Mouse (Mus musculus) CH12.LX (cell line): Measurements from ENCODE around the gene Spib. TPM values are rescaled to one million over a fixed set of nuclear protein-coding genes. Genes with fewer than 3 reads are reported as not detected.

Experiments
- DNase-seq: peaks from one replicate; pipeline ENCODE4 v3.0.0-alpha.2; 2013; ENCODE audit errors: extremely low read depth
- H3K27ac ChIP-seq: 2 replicates; pipeline ENCODE4 v1.5.1; 2012; ENCODE audit warnings: low read depth, mild to moderate bottlenecking, control low read depth, moderate library complexity; ENCODE audit not compliant: insufficient read depth
- H3K27me3 ChIP-seq: replicated peaks from 2 replicates; pipeline ENCODE3; 2012; ENCODE audit warnings: inconsistent platforms
- H3K36me3 ChIP-seq, 2 experiments: replicated peaks in 1 of 2; 2 replicates each; pipeline versions ENCODE3 to v1.6.1; 2012; ENCODE audit warnings: inconsistent platforms in 1 of 2, low read length in 1 of 2, mild to moderate bottlenecking in 1 of 2, mixed read lengths in 1 of 2, moderate library complexity in 1 of 2; ENCODE audit not compliant: control insufficient read depth in 1 of 2, insufficient read depth in 1 of 2
- H3K4me1 ChIP-seq, 2 experiments: 2 replicates each; pipeline ENCODE4 v1.6.1; 2012; ENCODE audit warnings: inconsistent platforms in 1 of 2, moderate library complexity in 1 of 2; ENCODE audit not compliant: insufficient read depth in 2 of 2, control insufficient read depth in 1 of 2
- H3K4me2 ChIP-seq: 2 replicates; pipeline ENCODE4 v1.6.1; 2012; ENCODE audit warnings: low read depth, mild to moderate bottlenecking, control low read depth; ENCODE audit not compliant: poor library complexity, insufficient read depth, severe bottlenecking
- H3K4me3 ChIP-seq, 3 experiments: fragments of 150-350 bp in 1 of 3; sonication (generic) in 1 of 3; replicated peaks in 1 of 3; 2 replicates each; pipeline versions ENCODE3 to v1.5.1; 2011 to 2012; ENCODE audit warnings: low read depth in 2 of 3, low read length in 2 of 3, mild to moderate bottlenecking in 2 of 3, moderate library complexity in 2 of 3, control low read depth in 1 of 3, improper control_type of control experiment in 1 of 3, inconsistent platforms in 1 of 3, mixed read lengths in 1 of 3; ENCODE audit not compliant: poor library complexity in 1 of 3
- H3K79me2 ChIP-seq: replicated peaks from 2 replicates; pipeline ENCODE4 v1.6.1; 2012; ENCODE audit warnings: mild to moderate bottlenecking, moderate library complexity; ENCODE audit not compliant: control insufficient read depth, poor library complexity, insufficient read depth, severe bottlenecking; ENCODE audit errors: extremely low read depth
- H3K9ac ChIP-seq: 2 replicates; pipeline ENCODE4 v1.6.1; 2012; ENCODE audit warnings: low read depth, mild to moderate bottlenecking, control low read depth, moderate library complexity; ENCODE audit not compliant: insufficient read depth
- H3K9me3 ChIP-seq: replicated peaks from 2 replicates; pipeline ENCODE3; 2012; ENCODE audit warnings: low read length, inconsistent platforms, mixed read lengths
- BHLHE40 ChIP-seq: IDR thresholded peaks from 2 replicates; pipeline ENCODE4 v1.6.1; 2011; ENCODE audit warnings: mild to moderate bottlenecking, low read depth, low read length, improper control_type of control experiment
- CHD2 ChIP-seq: IDR thresholded peaks from 2 replicates; pipeline ENCODE4 v1.6.1; 2011; ENCODE audit warnings: low read length, improper control_type of control experiment
- CTCF ChIP-seq, 2 experiments: IDR thresholded peaks in 1 of 2; conservative IDR thresholded peaks in 1 of 2; 2 replicates each; pipeline ENCODE4 v1.5.1; 2011 to 2012; ENCODE audit warnings: low read depth in 2 of 2, low read length in 2 of 2, improper control_type of control experiment in 1 of 2, inconsistent platforms in 1 of 2, mild to moderate bottlenecking in 1 of 2, moderate library complexity in 1 of 2
- ELF1 ChIP-seq: IDR thresholded peaks from 2 replicates; pipeline ENCODE4 v1.6.1; 2014; ENCODE audit warnings: low read depth, mild to moderate bottlenecking, inconsistent platforms, low read length, improper control_type of control experiment
- ETS1 ChIP-seq: conservative IDR thresholded peaks from 2 replicates; pipeline ENCODE4 v1.6.1; 2012; ENCODE audit warnings: low read depth, mild to moderate bottlenecking, inconsistent platforms, low read length, improper control_type of control experiment, moderate library complexity
- GABPA ChIP-seq: IDR thresholded peaks from 2 replicates; pipeline ENCODE4 v1.6.1; 2012; ENCODE audit warnings: low read depth, low read length, improper control_type of control experiment, inconsistent platforms; ENCODE audit not compliant: insufficient replicate concordance
- JUN ChIP-seq: IDR thresholded peaks from 2 replicates; pipeline ENCODE4 v1.6.1; 2011; ENCODE audit warnings: low read depth, mild to moderate bottlenecking, low read length, improper control_type of control experiment, moderate library complexity; ENCODE audit not compliant: insufficient read depth
- JUND ChIP-seq: conservative IDR thresholded peaks from 2 replicates; pipeline ENCODE4 v1.6.1; 2011; ENCODE audit warnings: low read depth, low read length, improper control_type of control experiment
- MAZ ChIP-seq: IDR thresholded peaks from 2 replicates; pipeline ENCODE4 v1.6.1; 2012; ENCODE audit warnings: low read depth, mild to moderate bottlenecking, inconsistent platforms, low read length, improper control_type of control experiment, moderate library complexity
- MEF2A ChIP-seq: IDR thresholded peaks from 2 replicates; pipeline ENCODE4 v1.6.1; 2014; ENCODE audit warnings: low read depth, mild to moderate bottlenecking, inconsistent platforms, low read length, improper control_type of control experiment, borderline replicate concordance
- MXI1 ChIP-seq: IDR thresholded peaks from 2 replicates; pipeline ENCODE4 v1.6.1; 2011; ENCODE audit warnings: mild to moderate bottlenecking, low read depth, low read length, improper control_type of control experiment
- MYC ChIP-seq: IDR thresholded peaks from 2 replicates; pipeline ENCODE4 v1.6.1; 2011; ENCODE audit warnings: low read depth, mild to moderate bottlenecking, improper control_type of control experiment, low read length
- NRF1 ChIP-seq: IDR thresholded peaks from 2 replicates; pipeline ENCODE4 v1.6.1; 2014; ENCODE audit warnings: low read depth, mild to moderate bottlenecking, inconsistent platforms, low read length, improper control_type of control experiment, moderate library complexity
- PAX5 ChIP-seq: IDR thresholded peaks from 2 replicates; pipeline ENCODE4 v1.6.1; 2012; ENCODE audit warnings: low read length, inconsistent platforms, mixed read lengths
- POLR2A ChIP-seq: IDR thresholded peaks from 2 replicates; pipeline ENCODE4 v1.6.1; 2011; ENCODE audit warnings: low read depth, mild to moderate bottlenecking, improper control_type of control experiment, low read length
- RCOR1 ChIP-seq: conservative IDR thresholded peaks from 2 replicates; pipeline ENCODE4 v1.6.1; 2012; ENCODE audit warnings: low read depth, mild to moderate bottlenecking, inconsistent platforms, low read length, improper control_type of control experiment
- SMC3 ChIP-seq: IDR thresholded peaks from 2 replicates; pipeline ENCODE4 v1.6.1; 2011; ENCODE audit warnings: low read depth, low read length, improper control_type of control experiment
- UBTF ChIP-seq: IDR thresholded peaks from 2 replicates; pipeline ENCODE4 v1.6.1; 2012; ENCODE audit warnings: low read depth, mild to moderate bottlenecking, inconsistent platforms, low read length, improper control_type of control experiment, moderate library complexity
- USF1 ChIP-seq: IDR thresholded peaks from 2 replicates; pipeline ENCODE4 v1.6.1; 2014; ENCODE audit warnings: low read depth, mild to moderate bottlenecking, inconsistent platforms, low read length, improper control_type of control experiment
- ZKSCAN1 ChIP-seq: IDR thresholded peaks from 2 replicates; pipeline ENCODE4 v1.6.1; 2012; ENCODE audit warnings: low read depth, inconsistent platforms, low read length, improper control_type of control experiment, borderline replicate concordance
- ZMIZ1 ChIP-seq: IDR thresholded peaks from 2 replicates; pipeline ENCODE4 v1.6.1; 2012; ENCODE audit warnings: low read depth, mild to moderate bottlenecking, inconsistent platforms, low read length, improper control_type of control experiment
- dilution Hi-C: fragments of 300-500 bp; cut with MboI; formaldehyde crosslinking; loops from 2 replicates; pipeline ENCODE4 v1.14.3; 2020; ENCODE audit warnings: low sequenced_read_pairs; ENCODE audit not compliant: extremely low pct_unique_long_range_greater_than_20kb, extremely low pct_ligation_motif_present
- in situ Hi-C: fragments of 300-500 bp; cut with MboI; formaldehyde crosslinking; loops from 3 replicates; pipeline ENCODE4 v1.14.3; 2019; ENCODE audit warnings: low sequenced_read_pairs, low pct_ligation_motif_present, low pct_unique_long_range_greater_than_20kb, mixed read lengths
- polyA plus RNA-seq: library from polyadenylated mRNA; unstranded; fragments of >175 nt; gene quantifications from 2 replicates; pipeline ENCODE4 v1.2.1, GENCODE M21; 2012; ENCODE audit warnings: low read depth; ENCODE audit not compliant: insufficient read length
- total RNA-seq, 2 experiments: library from RNA; depleted of rRNA; stranded (reverse); fragments of 300-350 nt in 1 of 2; fragments of >200 nt in 1 of 2; gene quantifications; 2 replicates each; pipeline ENCODE4 v1.2.3; 2012 to 2014

Spib gene
- total and polyA plus RNA-seq, 3 experiments = 194 to 336 (median 200) TPM

- TF ChIP-seq USF1 = no peak
- no peak for TF ChIP-seq NRF1
- TF ChIP-seq RCOR1 = peak; percentile 62; the same call in 1 of the 2 replicates
- TF ChIP-seq ELF1 = no peak
- no peak for TF ChIP-seq MXI1
These were observed 15.9 kb upstream of the Spib start (continued) for GRCm38 (mm10) chr7:44547725-44548124.

GRCm38 (mm10) chr7:44547041-44547440, 15.2 kb upstream of the Spib start:
- Histone ChIP-seq H3K4me1 (peaks cover 12 to 44% of the 10 kb centered on the region in 2 experiments), H3K79me2 (peaks cover 10% of the 10 kb centered on the region; the same call in 1 of the 2 replicates), H3K4me2 (peak overlapping the region; percentile 52), H3K9ac (no peak overlapping the region; the same call in 1 of the 2 replicates), H3K4me3 (peak overlapping the region in 1 of 3 experiments; percentile 82), H3K9me3 (peaks cover 3% of the 10 kb centered on the region), H3K27me3 (no peaks in the 10 kb centered on the region), H3K27ac (no peak overlapping the region; the same call in 1 of the 2 replicates), H3K36me3 (peaks cover 40 to 63% of the 10 kb centered on the region in 2 experiments)
- in situ Hi-C loops (no loop called here), dilution Hi-C loops (no loop called here)
- no peak for DNase-seq
- TF ChIP-seq JUND (no peak), MXI1 (no peak), SMC3 (no peak), PAX5 (no peak), CHD2 (no peak), JUN (no peak), USF1 (no peak), MEF2A (no peak), CTCF (conservative IDR thresholded peaks at IDR 0.05 in 1 of 2, IDR thresholded peaks at IDR 0.05 in 1 of 2; ENCODE audit: low read depth in 2 of 2, low read length in 2 of 2) (no peak), MYC (no peak), MAZ (no peak), ZMIZ1 (no peak), UBTF (no peak), NRF1 (no peak), ETS1 (no peak), GABPA (no peak), POLR2A (no peak), BHLHE40 (no peak), ZKSCAN1 (no peak)
